Mouse (Mus musculus) embryo, embryonic 11.5 days (tissue): ENCODE data around the gene Magi2.

ENCODE experiments used
- DNase-seq: peaks from one replicate; pipeline ENCODE4 v3.0.0-alpha.2; 2012; ENCODE audit warnings: low read depth, low spot score

Gene Magi2

GRCm38 (mm10) chr5:20359021-20359420 lies 1132.2 kb downstream of the Magi2 start:
- no peak for DNase-seq

DNA sequence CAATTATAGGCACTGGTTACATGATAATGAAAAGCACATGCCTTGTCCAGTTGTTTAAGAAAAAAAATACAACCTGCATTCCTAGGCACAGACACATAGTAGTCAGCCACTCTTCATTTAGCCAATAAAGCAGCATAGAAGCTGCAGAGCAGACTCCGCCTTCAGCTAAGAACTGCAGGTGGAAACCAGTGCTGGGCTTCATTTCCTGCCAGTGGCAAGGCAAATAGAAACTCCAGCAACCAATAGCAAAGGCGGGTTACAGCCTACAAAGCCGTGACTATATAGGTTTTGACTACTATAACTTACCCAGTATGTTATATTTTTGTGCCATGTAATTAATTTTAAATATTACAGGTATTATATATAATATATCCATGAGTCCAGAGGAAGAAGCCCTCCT lies 1135.3 kb downstream of the Magi2 start:
- DNase-seq, result no peak

DNA sequence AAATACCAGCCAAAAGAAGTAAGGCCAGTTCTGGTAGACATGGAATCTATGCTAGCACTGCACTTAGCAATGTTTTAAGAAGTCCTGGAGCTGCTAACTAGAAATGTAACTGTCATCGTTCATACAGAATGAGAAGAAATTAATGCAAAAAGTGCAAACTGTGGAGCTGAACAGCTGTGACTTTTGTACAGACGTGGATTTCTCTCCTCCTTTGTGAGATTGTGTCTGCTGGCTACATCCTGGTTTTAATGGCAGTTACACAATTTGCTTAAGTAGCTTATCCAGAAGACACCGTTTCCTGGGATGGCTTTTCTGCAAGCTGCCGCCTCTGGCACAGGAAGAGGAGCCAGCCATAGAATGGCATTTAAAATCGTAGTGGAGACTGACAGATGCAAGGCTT lies 1136.4 kb downstream of the Magi2 start:
- DNase-seq, result no peak

DNA sequence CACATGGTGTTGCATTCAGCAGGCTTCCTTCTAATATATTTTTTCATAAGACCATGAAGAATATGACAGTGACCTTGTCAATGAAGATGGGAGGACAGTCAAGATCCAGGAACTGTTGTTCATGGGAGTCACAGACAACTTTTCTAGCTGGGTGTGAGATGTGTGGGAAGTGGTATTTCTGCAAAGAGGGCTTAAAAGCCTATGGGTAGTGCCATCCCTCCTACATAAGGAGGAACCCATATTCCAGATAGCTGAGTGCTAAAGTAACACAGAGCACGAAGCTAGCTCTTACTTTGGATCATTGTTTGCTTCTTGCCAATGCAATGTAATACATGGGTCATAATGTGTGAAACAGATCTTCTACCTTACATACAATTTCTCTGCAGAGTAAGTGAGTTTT lies 1146.8 kb downstream of the Magi2 start:
- no peak for DNase-seq

GRCm38 (mm10) chr5:20378071-20378800 lies 1151.4 kb downstream of the Magi2 start:
- DNase-seq, result no peak

- DNase-seq, result no peak
Observed at GRCm38 (mm10) chr5:20404533-20404932, 1177.7 kb downstream of the Magi2 start.

- no peak for DNase-seq
Observed at GRCm38 (mm10) chr5:20406626-20407025, 1179.8 kb downstream of the Magi2 start.

DNA sequence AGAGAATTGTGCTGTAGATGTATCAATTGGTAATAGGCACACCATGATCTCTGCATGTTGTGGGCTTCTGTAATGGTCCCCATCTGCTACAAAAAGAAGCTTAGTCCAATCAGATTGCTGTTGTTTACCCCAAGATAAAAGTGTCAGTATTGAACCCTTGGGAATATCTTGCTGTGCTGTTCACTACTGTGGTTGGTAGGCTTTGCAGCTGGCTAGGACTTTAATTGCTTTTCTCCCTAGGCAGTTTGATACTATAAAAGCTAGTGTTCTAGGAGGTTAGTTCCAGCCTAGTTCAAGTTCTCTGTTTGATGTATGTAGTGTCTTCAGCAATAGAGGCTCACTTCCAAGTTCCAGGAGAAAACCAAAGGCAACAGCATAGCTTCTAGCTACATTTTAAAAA lies 1188.5 kb downstream of the Magi2 start:
- DNase-seq, result no peak

GRCm38 (mm10) chr5:20417348-20417747 lies 1190.5 kb downstream of the Magi2 start:
- DNase-seq, result no peak

DNA sequence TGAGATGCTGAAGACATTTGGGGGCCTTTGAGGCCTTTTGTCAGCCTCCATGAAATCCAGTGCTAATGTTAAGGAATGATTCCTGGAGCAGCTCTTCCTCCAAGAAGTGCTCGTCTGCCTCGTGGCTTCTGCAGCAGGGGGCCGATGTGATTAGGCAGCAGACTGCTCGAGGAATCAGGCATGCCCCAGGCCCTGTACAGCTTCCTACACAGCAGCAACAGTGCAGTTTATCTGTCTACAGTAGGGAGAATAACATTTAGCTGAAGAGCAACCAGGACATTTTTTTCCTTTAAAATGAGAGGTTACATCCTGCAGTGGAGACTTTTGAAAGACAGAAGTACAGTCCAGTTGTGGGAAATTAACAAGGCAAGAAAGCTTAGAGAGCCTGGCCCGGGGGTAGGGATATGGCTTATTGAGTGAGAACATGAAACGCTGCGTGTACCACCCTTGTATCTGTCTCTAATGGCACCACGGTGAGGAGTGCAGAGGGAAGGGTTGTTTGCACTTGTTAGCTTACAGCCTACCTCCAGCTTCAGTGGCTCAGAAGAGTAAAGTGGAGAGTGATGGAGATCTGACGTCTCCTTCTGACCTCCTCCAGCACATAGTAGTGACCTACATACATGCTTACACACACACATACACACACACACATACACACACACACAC lies 1205.4 kb downstream of the Magi2 start:
- DNase-seq, result no peak

GRCm38 (mm10) chr5:20446471-20447174 lies 1219.8 kb downstream of the Magi2 start:
- DNase-seq, result no peak

DNA sequence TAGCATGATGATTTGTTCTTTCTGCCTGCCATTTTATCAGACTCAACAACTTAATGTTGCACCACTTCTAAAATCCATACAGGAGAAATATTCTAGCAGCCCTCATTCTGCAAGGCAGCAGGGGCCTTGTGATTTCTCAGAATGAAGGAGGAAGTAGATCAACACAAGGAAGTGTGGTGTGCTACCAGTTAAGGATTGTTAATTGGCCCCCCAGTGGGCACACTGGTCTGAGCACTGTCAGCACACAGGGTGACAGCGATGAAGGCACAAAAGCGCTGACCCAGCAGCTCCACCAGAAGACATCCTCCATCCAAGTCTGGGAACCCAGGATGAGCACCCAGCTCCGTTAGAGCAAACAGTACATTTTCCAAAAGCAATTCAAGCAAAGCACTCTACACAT lies 1229.3 kb downstream of the Magi2 start:
- DNase-seq, result no peak

DNA sequence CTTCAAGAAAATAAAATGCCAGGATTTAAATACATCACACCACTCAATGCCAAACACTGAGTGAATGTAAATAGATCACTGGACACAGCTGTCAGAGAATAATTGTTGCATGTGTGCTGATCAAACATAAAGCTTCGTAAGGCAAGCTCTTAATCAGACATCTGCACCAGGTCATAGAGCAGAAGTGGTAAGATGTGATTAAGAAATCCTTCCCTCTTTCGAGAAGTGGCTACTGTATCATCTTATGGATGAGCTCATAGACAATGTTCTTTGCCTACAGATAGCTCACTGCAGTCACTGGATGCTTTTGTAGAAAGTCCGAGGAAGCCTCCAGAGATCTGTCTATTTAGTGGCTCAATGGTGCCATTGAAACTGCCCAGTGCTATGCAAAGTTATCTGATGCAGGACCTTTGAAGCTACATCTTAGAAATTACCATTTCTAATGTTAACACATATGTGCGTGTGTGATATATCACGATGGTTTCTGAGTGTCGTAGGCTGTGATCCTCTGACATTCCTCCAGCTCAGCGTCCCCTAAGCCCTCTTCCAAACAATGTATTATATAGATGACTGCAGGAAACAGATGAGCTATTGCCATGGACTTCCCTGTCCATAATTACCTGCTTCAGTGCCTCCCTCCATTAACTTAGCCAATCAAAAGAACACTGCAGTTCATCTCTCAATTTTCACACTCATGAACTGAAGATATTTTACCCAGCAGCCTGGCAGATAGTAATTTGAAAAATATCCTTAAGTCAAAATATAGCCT lies 1231.1 kb downstream of the Magi2 start:
- no peak for DNase-seq

DNA sequence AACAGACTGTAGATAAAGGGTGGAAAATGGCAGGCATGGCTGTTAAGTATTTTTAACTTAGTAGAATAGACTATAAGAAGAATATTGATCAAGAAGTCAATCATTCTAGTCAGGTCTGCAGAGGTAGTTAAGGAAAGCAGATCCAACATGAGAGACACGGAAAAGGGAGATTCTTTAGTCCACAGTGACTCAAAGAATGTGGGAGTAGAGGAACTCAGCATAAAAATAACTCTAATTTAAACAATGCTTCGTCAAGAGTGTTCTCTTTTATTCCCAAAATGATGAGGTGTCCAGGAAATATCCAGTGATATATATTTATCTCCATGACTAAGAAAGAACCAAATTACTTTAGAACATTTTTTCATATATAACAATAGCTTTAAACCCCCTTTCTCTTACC lies 1234.9 kb downstream of the Magi2 start:
- DNase-seq, result no peak

DNA sequence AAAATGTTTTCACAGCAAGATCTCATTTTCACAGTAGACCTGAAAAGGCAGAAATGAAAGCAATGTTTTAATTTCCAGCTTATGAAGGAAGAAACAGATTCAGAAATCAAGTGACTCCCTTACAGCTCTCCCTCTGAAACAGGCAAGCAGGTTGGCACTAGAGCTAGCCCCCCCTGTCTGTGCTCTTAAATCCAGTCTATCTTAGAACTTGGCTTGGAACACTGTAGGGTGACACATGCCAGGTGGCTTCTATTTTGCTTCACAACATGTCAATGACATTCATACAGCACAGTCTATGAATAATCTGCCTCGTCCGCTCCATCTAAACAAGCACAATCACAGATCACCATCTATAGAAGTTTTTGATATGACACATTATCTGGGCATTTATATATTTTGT lies 1235.5 kb downstream of the Magi2 start:
- DNase-seq, result no peak

DNA sequence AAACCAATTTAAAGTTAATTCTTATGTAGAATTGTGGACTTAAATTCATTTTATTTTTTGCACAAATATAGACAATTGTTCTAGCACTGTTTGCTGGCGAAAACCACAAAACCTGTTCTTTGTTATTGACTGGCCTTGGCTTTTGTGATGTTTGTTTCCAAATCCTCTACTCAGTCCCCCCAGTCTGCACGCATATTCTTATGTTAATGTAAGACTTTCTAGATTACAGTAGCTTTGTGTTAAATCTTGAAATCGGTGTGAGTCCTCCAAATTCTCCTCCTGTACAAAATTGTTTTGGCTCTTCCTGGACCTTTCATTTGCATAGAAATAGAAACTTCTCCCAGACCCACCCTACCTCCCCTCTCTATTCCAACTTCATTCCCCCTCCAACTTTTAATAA lies 1242.9 kb downstream of the Magi2 start:
- no peak for DNase-seq

DNA sequence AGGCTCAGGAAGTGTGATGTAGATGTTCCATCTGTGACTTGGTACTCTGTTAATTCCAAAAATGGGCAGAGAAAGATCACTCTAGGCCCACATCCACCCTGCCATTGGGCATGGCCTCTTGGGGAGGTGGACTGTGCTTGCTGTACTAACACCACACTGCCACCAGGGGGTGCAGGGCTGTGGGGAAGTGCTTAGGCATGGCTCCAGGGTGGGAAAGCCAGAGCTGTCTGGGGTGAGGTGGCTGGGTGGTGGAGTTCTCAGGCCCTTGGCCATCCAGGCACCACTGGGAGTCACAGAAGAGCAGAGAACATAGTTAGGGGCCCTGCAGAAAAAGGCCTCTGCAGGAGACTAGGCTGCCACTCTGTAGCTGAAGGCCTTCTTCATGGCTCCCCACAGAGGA lies 1243.6 kb downstream of the Magi2 start:
- no peak for DNase-seq

- no peak for DNase-seq
Observed at GRCm38 (mm10) chr5:20484505-20484904, 1257.7 kb downstream of the Magi2 start.

GRCm38 (mm10) chr5:20491911-20492310 lies 1265.1 kb downstream of the Magi2 start:
- no peak for DNase-seq

GRCm38 (mm10) chr5:20492679-20493078 lies 1265.8 kb downstream of the Magi2 start:
- DNase-seq, result no peak

DNA sequence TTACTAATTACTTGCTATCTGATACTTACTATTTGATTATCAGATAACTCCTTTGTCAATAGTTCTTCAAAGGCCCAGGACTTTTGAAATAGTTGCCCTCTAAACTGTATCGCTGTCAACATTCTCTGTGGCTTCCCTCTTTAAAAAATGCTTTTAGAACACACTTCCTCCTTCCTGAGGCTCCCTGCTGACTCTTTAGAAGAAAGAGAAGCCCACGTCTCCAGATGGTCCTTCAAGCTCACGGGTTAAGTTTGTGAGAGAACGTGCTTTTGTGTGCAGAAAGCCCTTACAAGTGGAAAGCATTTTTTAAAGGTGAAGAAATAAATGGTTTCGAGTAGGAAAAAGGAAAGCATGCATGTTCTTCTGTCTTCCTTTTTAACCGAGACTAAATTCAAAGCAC lies 1267.2 kb downstream of the Magi2 start:
- DNase-seq, result no peak

- no peak for DNase-seq
Observed at GRCm38 (mm10) chr5:20496924-20497323, 1270.1 kb downstream of the Magi2 start.
